Mouse (Mus musculus) testis, adult 2 months (tissue): ENCODE measurements around the gene Palmd.

Source experiments
- CTCF ChIP-seq: fragments of 200-500 bp; IDR thresholded peaks from 2 replicates; pipeline ENCODE4 v1.5.1; 2012; ENCODE audit warnings: low read depth, mild to moderate bottlenecking, inconsistent platforms, low read length, moderate library complexity; ENCODE audit not compliant: control insufficient read depth, insufficient read depth, insufficient replicate concordance
- POLR2A ChIP-seq: fragments of 200-500 bp; IDR thresholded peaks from 2 replicates; pipeline ENCODE4 v1.6.1; 2012; ENCODE audit warnings: low read depth, mild to moderate bottlenecking, inconsistent platforms, low read length, moderate library complexity; ENCODE audit not compliant: control insufficient read depth

- TF ChIP-seq POLR2A (no peak), CTCF (no peak)
Measured at GRCm38 (mm10) chr3:116890576-116890975, 78.2 kb downstream of the Palmd start.
